Mouse (Mus musculus): ENCODE results near the gene Nfe2. TPM values are rescaled to one million over a fixed set of nuclear protein-coding genes. Genes with fewer than 3 reads are reported as not detected.
"Not testable (repeated sequence)": the region's sequence is repeated elsewhere in the genome, so short reads cannot be mapped to it uniquely, and the experiment has no call there.

Gene Nfe2
- polyA plus RNA-seq, 1 experiment from 2014 or later, result 0.89 TPM

GRCm38 (mm10) chr15:103259989-103260388 is 1.8 kb upstream of the Nfe2 start:
- no peak overlapping the region for H3K4me2 ChIP-seq
- 82% methylated on average over 1 of the region's 1 CpGs for WGBS
- no peak for ATAC-seq (ENCODE audit: low FRiP score, low read depth)

GRCm38 (mm10) chr15:103259162-103259561 is 959 bp upstream of the Nfe2 start:
- ATAC-seq (ENCODE audit: low FRiP score, low read depth), result no peak
- 89% methylated on average over 5 of the region's 5 CpGs for WGBS
- Histone ChIP-seq H3K36me3 (no peaks in the 10 kb centered on the region), H3K9me3 (no peaks in the 10 kb centered on the region), H3K4me1 (replicated peaks) (peaks cover 11% of the 10 kb centered on the region), H3K27ac (replicated peaks) (no peak overlapping the region), H3K9ac (no peak overlapping the region), H3K27me3 (peaks cover 3% of the 10 kb centered on the region; the same call in 1 of the 2 replicates), H3K4me2 (no peak overlapping the region), H3K4me3 (no peak overlapping the region)

More at GRCm38 (mm10) chr15:103259989-103260388, 1.8 kb upstream of the Nfe2 start:
- Histone ChIP-seq H3K9me3 (no peaks in the 10 kb centered on the region), H3K27ac (replicated peaks) (no peak overlapping the region), H3K4me1 (replicated peaks) (peaks cover 4% of the 10 kb centered on the region), H3K27me3 (no peaks in the 10 kb centered on the region; the same call in 1 of the 2 replicates), H3K36me3 (no peaks in the 10 kb centered on the region), H3K9ac (no peak overlapping the region), H3K4me3 (no peak overlapping the region)

- H3K9me3 ChIP-seq, result no peaks in the 10 kb centered on the region
- no peak overlapping the region for H3K27ac ChIP-seq (replicated peaks)
- no peak overlapping the region for H3K9ac ChIP-seq
- ATAC-seq (ENCODE audit: low FRiP score, low read depth), result no peak
- H3K4me1 ChIP-seq (replicated peaks), result peaks cover 11% of the 10 kb centered on the region
- no peak overlapping the region for H3K4me3 ChIP-seq
- H3K36me3 ChIP-seq, result no peaks in the 10 kb centered on the region
- no peak overlapping the region for H3K4me2 ChIP-seq
- WGBS, result 91% methylated on average over 6 of the region's 6 CpGs
- peaks cover 3% of the 10 kb centered on the region; the same call in 1 of the 2 replicates for H3K27me3 ChIP-seq
These were observed 1.8 kb downstream of the Nfe2 start for GRCm38 (mm10) chr15:103256210-103256986.

- Histone ChIP-seq H3K27ac (replicated peaks) (no peak overlapping the region), H3K27me3 (peaks cover 3% of the 10 kb centered on the region; the same call in 1 of the 2 replicates), H3K4me2 (peak overlapping the region; percentile 79), H3K4me3 (peak overlapping the region; percentile 33), H3K4me1 (replicated peaks) (peaks cover 11% of the 10 kb centered on the region), H3K9ac (peak overlapping the region; percentile 47), H3K36me3 (no peaks in the 10 kb centered on the region), H3K9me3 (no peaks in the 10 kb centered on the region)
- peak; percentile 63 for ATAC-seq (ENCODE audit: low FRiP score, low read depth)
- WGBS, result 1% methylated on average over 25 of the region's 25 CpGs
These were observed 3.0 kb downstream of the Nfe2 start for GRCm38 (mm10) chr15:103255169-103255568.

GRCm38 (mm10) chr15:103253352-103253751 is 4.9 kb downstream of the Nfe2 start:
- H3K4me2 ChIP-seq, result no peak overlapping the region
- no peaks in the 10 kb centered on the region for H3K9me3 ChIP-seq
- ATAC-seq (ENCODE audit: low FRiP score, low read depth), result no peak
- H3K27ac ChIP-seq (replicated peaks), result no peak overlapping the region
- H3K36me3 ChIP-seq, result peaks cover 11% of the 10 kb centered on the region
- peaks cover 11% of the 10 kb centered on the region for H3K4me1 ChIP-seq (replicated peaks)
- WGBS, result 100% methylated on average over 1 of the region's 1 CpGs
- H3K27me3 ChIP-seq, result peaks cover 3% of the 10 kb centered on the region; the same call in 1 of the 2 replicates
- no peak overlapping the region for H3K4me3 ChIP-seq
- no peak overlapping the region for H3K9ac ChIP-seq

- H3K4me3 ChIP-seq, result no peak overlapping the region
- no peak overlapping the region for H3K27ac ChIP-seq (replicated peaks)
- peaks cover 18% of the 10 kb centered on the region for H3K36me3 ChIP-seq
- ATAC-seq (ENCODE audit: low FRiP score, low read depth), result no peak
- 0 out of 2 replicates have a peak, but pooled peaks cover 3% of the 10 kb centered on the region for H3K27me3 ChIP-seq
- WGBS, result 93% methylated on average over 3 of the region's 3 CpGs
- H3K4me1 ChIP-seq (replicated peaks), result peaks cover 11% of the 10 kb centered on the region
- H3K9ac ChIP-seq, result no peak overlapping the region
- H3K4me2 ChIP-seq, result no peak overlapping the region
- no peaks in the 10 kb centered on the region for H3K9me3 ChIP-seq
These were observed 5.5 kb downstream of the Nfe2 start for GRCm38 (mm10) chr15:103252660-103253059.

- H3K27me3 ChIP-seq, result 0 out of 2 replicates have a peak, but pooled peaks cover 3% of the 10 kb centered on the region
- peaks cover 29% of the 10 kb centered on the region for H3K36me3 ChIP-seq
- whole genome bisulfite sequencing, result 94% methylated on average over 1 of the region's 1 CpGs
- ATAC-seq (ENCODE audit: low FRiP score, low read depth), result no peak
- H3K27ac ChIP-seq (replicated peaks), result no peak overlapping the region
- no peak overlapping the region for H3K4me2 ChIP-seq
- peaks cover 11% of the 10 kb centered on the region for H3K4me1 ChIP-seq (replicated peaks)
- H3K4me3 ChIP-seq, result no peak overlapping the region
- H3K9ac ChIP-seq, result no peak overlapping the region
- no peaks in the 10 kb centered on the region for H3K9me3 ChIP-seq
These were observed 6.6 kb downstream of the Nfe2 start for GRCm38 (mm10) chr15:103251595-103251994.

GRCm38 (mm10) chr15:103250195-103250740 is 7.9 kb downstream of the Nfe2 start:
- Histone ChIP-seq H3K4me3 (no peak overlapping the region), H3K9me3 (no peaks in the 10 kb centered on the region), H3K27ac (replicated peaks) (no peak overlapping the region), H3K4me2 (no peak overlapping the region), H3K4me1 (replicated peaks) (peaks cover 13% of the 10 kb centered on the region), H3K36me3 (peaks cover 40% of the 10 kb centered on the region), H3K27me3 (0 out of 2 replicates have a peak, but pooled peaks cover 3% of the 10 kb centered on the region), H3K9ac (no peak overlapping the region)
- 34% methylated on average over 2 of the region's 2 CpGs for WGBS
- ATAC-seq (ENCODE audit: low FRiP score, low read depth), result no peak

- H3K9ac ChIP-seq; H3K4me1 ChIP-seq (replicated peaks); H3K9me3 ChIP-seq; H3K4me2 ChIP-seq; H3K27me3 ChIP-seq; H3K27ac ChIP-seq (replicated peaks); ATAC-seq (ENCODE audit: low FRiP score, low read depth); H3K4me3 ChIP-seq: not testable (repeated sequence)
- WGBS, result 90% methylated on average over 6 of the region's 6 CpGs
- peaks cover 46% of the 10 kb centered on the region for H3K36me3 ChIP-seq
These were observed 8.7 kb downstream of the Nfe2 start for GRCm38 (mm10) chr15:103249511-103249910.

- no peaks in the 10 kb centered on the region for H3K9me3 ChIP-seq
- H3K9ac ChIP-seq, result no peak overlapping the region
- no peak overlapping the region for H3K4me2 ChIP-seq
- no peaks in the 10 kb centered on the region for H3K27me3 ChIP-seq
- peak; percentile 32; the same call in 1 of the 2 replicates for ATAC-seq (ENCODE audit: low FRiP score, low read depth)
- WGBS, result 74% methylated on average over 28 of the region's 28 CpGs
- H3K27ac ChIP-seq (replicated peaks), result no peak overlapping the region
- H3K4me3 ChIP-seq, result no peak overlapping the region
- peaks cover 11% of the 10 kb centered on the region for H3K4me1 ChIP-seq (replicated peaks)
- H3K36me3 ChIP-seq, result peaks cover 50% of the 10 kb centered on the region
These were observed 9.5 kb downstream of the Nfe2 start for GRCm38 (mm10) chr15:103248401-103249313.

- H3K4me1 ChIP-seq (replicated peaks), result peaks cover 18% of the 10 kb centered on the region
- H3K4me3 ChIP-seq, result no peak overlapping the region
- H3K9me3 ChIP-seq, result no peaks in the 10 kb centered on the region
- no peaks in the 10 kb centered on the region for H3K27me3 ChIP-seq
- H3K4me2 ChIP-seq, result no peak overlapping the region
- H3K36me3 ChIP-seq, result peaks cover 56% of the 10 kb centered on the region
- H3K9ac ChIP-seq, result no peak overlapping the region
- H3K27ac ChIP-seq (replicated peaks), result no peak overlapping the region
- no peak for ATAC-seq (ENCODE audit: low FRiP score, low read depth)
These were observed 10.3 kb downstream of the Nfe2 start for GRCm38 (mm10) chr15:103247782-103248400.
